Mouse (Mus musculus) lung, adult 2 months (tissue): Measurements from ENCODE around the gene Stxbp6. TPM values are rescaled to one million over a fixed set of nuclear protein-coding genes. Genes with fewer than 3 reads are reported as not detected.

Source experiments
- DNase-seq: peaks from one replicate; pipeline ENCODE4 v3.0.0; 2022
- H3K4me1 ChIP-seq: fragments of 200-500 bp; 2 replicates; pipeline ENCODE4 v1.6.1; 2011; ENCODE audit warnings: low read length; ENCODE audit not compliant: control insufficient read depth, insufficient read depth
- H3K4me3 ChIP-seq: fragments of 200-500 bp; replicated peaks from 2 replicates; pipeline ENCODE3; 2011; ENCODE audit warnings: low read depth, mild to moderate bottlenecking, control low read depth, low read length; ENCODE audit errors: extremely low read depth
- CTCF ChIP-seq: fragments of 200-500 bp; IDR thresholded peaks from 2 replicates; pipeline ENCODE4 v1.5.1; 2011; ENCODE audit warnings: mild to moderate bottlenecking, low read length, control low read depth; ENCODE audit not compliant: insufficient read depth
- POLR2A ChIP-seq: fragments of 200-500 bp; IDR thresholded peaks from 2 replicates; pipeline ENCODE4 v1.6.1; 2011; ENCODE audit warnings: low read depth, mild to moderate bottlenecking, control low read depth, low read length, borderline replicate concordance; ENCODE audit errors: extremely low read depth
- WGBS: fragments of 180-500 bp; shearing (Covaris S2); methylation state at CpG from one replicate; pipeline ENCODE4 v1.1.7; 2018; 5-methylcytosine and 5-hydroxymethylcytosine counted together
- polyA plus RNA-seq: library from polyadenylated mRNA; depleted of rRNA; stranded (reverse); fragments of >200 nt; gene quantifications from 2 replicates; pipeline ENCODE4 v1.2.3, GENCODE M21; 2012

Gene Stxbp6
- polyA plus RNA-seq, 1 experiment: 24.5 TPM

DNA sequence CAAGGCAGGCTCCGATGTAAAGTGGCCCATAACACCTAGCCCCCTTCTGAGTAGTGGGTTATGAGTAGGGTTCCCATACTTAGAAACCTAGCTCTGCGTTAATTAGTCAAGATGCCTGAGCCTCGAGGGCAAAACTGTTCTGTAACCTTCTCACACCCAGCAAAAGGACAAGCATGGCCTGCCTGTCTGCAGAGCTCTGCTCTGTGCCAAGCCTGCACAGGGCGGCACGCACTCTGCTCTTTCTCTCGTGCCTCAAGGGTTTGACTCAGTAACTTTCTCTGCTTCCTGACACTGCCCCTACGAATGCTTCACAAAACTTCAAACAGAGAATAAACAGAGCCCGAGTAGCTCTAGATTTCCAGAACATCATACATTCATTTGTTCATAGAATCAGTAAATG, 135.4 kb downstream of the Stxbp6 start:
- WGBS: 64% methylated on average over 8 of the region's 8 CpGs
- TF ChIP-seq POLR2A: no peak
- TF ChIP-seq CTCF: no peak
- DNase-seq: no peak
- Histone ChIP-seq H3K4me3 (no peak overlapping the region), H3K4me1 (no peaks in the 10 kb centered on the region; the same call in 1 of the 2 replicates)

DNA sequence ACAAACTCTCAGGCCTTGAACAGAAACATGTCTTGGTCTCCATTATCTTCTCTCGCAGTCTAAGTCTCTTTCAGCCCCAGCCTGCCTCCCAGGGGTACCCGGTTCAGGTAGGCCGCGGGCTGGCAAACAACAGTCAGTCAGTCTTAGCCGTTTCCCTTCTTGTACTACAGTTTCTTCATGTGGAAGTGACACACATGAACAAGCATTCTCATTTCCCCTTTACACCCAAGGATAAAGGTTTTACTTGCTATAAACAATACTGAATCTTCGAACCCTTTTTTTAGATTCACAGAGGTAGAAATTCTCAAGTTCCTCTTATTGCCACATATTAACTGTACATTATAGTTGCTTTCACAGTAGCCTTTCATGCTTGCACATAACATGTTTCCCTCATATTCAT, 141.6 kb downstream of the Stxbp6 start:
- H3K4me3 ChIP-seq: no peak overlapping the region
- H3K4me1 ChIP-seq: peaks cover 4% of the 10 kb centered on the region
- WGBS: 80% methylated on average over 6 of the region's 6 CpGs
- DNase-seq: no peak
- TF ChIP-seq CTCF (no peak), POLR2A (no peak)

DNA sequence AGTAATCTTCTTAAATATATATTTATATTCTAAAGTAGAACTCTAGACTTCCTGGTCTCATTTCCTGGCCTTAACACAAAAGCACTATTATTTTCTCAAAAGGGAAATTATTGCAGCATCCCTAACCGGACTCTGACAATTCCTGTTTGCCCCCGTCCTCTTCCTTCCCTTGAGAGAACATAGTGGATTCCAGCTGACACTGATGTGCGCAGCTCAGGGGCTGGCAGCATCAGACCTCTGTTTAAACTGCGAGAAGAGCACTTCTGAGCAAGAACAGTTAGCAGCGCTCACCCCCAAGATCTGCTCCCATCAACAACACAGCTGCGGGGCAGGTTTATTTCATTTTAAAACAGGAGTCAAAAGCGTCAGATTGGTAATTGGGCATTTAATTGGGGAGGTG, 142.8 kb downstream of the Stxbp6 start:
- DNase-seq: no peak
- no peak overlapping the region for H3K4me3 ChIP-seq
- WGBS: 50% methylated on average over 7 of the region's 7 CpGs
- TF ChIP-seq POLR2A (no peak), CTCF (no peak)
- peaks cover 4% of the 10 kb centered on the region for H3K4me1 ChIP-seq

DNA sequence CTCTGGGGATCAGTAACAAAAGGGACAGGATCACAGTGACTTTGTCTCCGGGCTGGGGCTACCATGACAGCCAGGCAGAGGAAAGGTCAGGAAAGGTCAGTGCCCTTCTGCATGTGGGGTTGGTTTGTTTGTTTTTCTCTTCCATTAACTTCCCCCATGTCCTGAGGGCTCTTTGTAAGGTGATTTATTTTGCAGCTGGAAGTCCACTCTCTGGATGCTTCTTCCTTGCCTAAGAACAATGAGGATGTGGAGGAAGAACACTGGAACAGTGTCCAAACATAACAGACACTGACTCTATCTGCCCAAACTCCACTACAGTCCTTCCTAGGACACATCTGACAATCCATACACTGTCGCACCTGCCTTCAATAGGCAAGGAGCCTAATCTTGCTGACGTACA, 146.1 kb downstream of the Stxbp6 start:
- TF ChIP-seq POLR2A (no peak), CTCF (no peak)
- H3K4me3 ChIP-seq: no peak overlapping the region
- 50% methylated on average over 3 of the region's 3 CpGs for WGBS
- H3K4me1 ChIP-seq: peaks cover 4% of the 10 kb centered on the region
- DNase-seq: no peak

DNA sequence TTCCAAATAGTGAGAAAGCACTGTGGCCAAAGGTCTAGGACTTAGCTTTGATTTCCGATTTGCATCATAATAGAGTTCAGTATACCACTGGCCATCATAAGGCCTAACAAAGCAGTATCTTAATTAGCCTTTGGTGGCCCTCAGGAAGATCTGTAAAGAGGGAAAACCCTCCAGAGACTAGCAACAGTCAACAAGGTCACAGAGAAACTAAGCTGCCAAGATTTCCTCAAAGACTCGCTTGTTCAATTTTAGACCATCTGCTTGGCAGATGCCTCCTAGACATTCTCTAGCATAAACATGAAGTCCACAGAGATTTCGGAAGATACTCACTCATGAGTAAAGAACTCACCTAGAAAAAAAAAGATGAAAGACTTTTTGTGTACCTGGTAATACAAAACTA, 148.6 kb downstream of the Stxbp6 start:
- H3K4me1 ChIP-seq: peaks cover 7% of the 10 kb centered on the region
- no peak for DNase-seq
- TF ChIP-seq CTCF: no peak
- H3K4me3 ChIP-seq: no peak overlapping the region
- 75% methylated on average over 3 of the region's 3 CpGs for WGBS

DNA sequence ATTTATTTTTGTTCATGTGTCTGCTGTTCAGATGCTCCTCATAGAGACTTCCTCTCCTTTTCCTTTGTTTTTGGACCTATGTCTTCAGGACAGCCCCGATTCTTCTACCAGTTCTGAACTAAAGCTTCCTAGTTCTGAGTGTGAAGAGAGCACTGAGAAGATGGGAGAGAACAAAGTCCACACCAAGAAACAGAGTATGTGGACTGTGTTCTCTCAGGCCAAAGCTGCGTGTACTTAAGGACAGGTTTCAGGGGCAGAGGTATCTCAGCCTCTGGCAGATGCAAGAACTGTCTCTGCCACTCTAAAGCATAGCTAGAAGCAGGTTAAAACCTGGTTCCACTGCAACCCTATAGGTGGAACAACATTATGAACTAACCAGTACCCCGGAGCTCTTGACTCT, 151.2 kb downstream of the Stxbp6 start:
- Histone ChIP-seq H3K4me1 (peaks cover 7% of the 10 kb centered on the region), H3K4me3 (no peak overlapping the region)
- 87% methylated on average over 3 of the region's 3 CpGs for WGBS
- TF ChIP-seq POLR2A: no peak
- TF ChIP-seq CTCF: no peak
- no peak for DNase-seq

DNA sequence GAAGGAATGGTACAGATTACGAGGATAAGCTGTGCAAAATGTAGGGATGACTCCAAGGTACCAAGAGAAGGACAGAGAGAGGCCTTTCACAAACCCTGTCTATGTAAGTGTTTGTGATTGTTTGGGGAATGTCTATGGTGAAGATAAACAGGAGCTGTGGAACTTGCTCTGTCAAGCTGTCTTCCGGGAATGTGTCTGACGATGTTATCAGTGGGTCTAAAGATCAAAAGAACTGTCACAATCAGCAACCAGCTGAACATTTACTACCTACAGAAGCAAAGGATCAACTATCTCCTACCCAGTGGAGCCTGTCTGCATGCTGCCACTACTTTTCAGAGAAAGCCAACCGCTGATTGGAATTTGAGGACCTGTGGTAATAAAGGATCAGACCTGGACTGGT, 152.3 kb downstream of the Stxbp6 start:
- Histone ChIP-seq H3K4me3 (no peak overlapping the region), H3K4me1 (peaks cover 7% of the 10 kb centered on the region)
- 39% methylated on average over 4 of the region's 4 CpGs for WGBS
- DNase-seq: no peak
- no peak for TF ChIP-seq POLR2A
- TF ChIP-seq CTCF: no peak

DNA sequence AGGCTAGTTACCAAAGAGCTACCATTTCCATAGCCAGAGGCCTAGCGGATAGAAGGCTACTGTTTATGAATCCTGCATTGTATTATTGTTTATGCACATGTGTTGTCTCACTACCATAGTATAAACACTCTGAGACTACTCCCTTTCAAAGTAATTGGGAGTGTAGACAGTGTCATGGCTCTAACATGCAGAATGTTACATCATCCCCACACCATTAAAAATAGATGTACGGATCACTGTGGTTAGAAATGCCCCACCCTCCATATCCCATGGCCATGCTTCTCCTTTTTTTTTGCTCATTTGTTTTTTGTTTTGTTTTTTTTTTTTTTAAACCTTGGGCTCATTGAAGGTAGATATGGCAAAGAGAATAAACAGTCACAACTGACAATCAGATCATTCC, 154.9 kb downstream of the Stxbp6 start:
- no peak for TF ChIP-seq CTCF
- TF ChIP-seq POLR2A: no peak
- no peak for DNase-seq
- Histone ChIP-seq H3K4me1 (peaks cover 7% of the 10 kb centered on the region), H3K4me3 (no peak overlapping the region)
- 54% methylated on average over 2 of the region's 2 CpGs for WGBS

DNA sequence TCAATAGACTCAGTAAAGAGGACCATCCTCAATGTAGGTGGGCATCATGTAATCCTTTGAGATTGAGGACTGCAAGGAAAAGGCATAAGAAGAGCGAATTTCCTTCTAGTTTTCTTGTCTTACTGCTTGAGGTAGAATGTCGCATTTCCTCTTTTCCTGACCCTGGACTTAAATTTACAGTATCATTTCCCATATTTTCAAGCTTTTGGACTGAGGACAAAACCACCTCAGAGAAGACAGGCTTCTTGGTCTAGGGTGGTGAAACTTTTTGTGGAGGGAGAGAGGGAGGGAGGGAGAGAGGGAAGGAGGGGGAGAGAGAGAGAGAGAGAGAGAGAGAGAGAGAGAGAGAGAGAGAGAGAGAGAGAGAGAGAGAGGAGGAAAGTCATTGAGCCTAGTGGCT, 155.6 kb downstream of the Stxbp6 start:
- Histone ChIP-seq H3K4me3 (no peak overlapping the region), H3K4me1 (peaks cover 7% of the 10 kb centered on the region)
- TF ChIP-seq POLR2A (no peak), CTCF (no peak)
- no peak for DNase-seq
- 82% methylated on average over 2 of the region's 2 CpGs for WGBS

DNA sequence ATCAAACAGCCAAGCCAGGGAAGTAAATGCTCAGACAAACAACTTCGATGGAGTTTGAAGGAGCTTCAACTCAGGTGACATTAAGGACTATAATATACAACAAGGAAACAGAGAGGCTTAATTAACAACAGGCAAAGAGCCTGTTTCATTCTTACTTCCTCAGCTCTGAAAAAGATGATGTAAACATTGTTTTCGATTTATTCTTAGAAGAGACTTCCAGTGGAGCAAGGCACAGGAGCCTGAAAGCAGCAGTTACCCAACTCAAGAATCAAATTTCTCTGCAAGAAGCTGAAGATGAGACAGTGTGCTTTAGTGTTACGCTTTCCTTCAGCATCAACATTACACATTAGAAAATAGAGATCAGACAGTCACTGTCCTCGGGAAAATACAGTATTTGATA, 160.7 kb downstream of the Stxbp6 start:
- 59% methylated on average over 4 of the region's 4 CpGs for WGBS
- no peaks in the 10 kb centered on the region for H3K4me1 ChIP-seq

DNA sequence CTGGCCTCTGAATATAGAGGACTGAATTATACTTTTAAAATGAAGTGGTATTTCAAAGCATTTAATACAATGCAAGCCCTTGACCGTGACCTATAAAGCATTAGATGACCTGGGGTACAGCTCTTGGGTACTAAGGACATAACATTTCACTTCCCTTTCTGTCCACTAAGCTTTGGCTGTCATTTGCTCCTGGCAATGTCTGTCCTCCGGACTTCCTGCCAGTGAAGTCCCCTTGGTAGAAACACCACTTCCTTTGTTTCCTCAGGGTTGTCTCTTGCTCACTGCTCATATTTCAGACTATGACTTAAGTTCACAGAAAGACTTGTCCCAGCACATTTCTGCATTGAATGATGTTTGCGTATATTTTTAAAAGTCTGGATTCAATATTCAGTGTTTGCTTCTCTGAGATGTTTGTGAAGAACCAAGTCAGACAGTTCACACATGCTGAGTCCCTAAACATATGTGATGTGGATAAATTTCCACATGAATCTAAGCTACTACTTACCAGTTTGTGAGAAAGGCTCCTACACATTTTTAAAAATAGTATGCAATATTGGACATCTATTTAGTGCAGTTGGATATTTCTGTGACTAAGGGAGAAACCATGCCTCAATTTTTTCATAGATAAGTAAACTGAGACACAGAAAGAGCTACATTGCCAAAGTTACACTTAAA, 166.3 kb downstream of the Stxbp6 start:
- DNase-seq: no peak
- WGBS: 42% methylated on average over 3 of the region's 3 CpGs
- no peak for TF ChIP-seq POLR2A
- TF ChIP-seq CTCF: no peak
- Histone ChIP-seq H3K4me3 (no peak overlapping the region), H3K4me1 (no peaks in the 10 kb centered on the region)

More for the DNA sequence above, 160.7 kb downstream of the Stxbp6 start:
- no peak for DNase-seq
- no peak for TF ChIP-seq CTCF
- no peak for TF ChIP-seq POLR2A
- no peak overlapping the region for H3K4me3 ChIP-seq
